Mouse (Mus musculus) spleen, adult 2 months (tissue): ENCODE results near the gene Klhl25. TPM values are rescaled to one million over a fixed set of nuclear protein-coding genes. Genes with fewer than 3 reads are reported as not detected.
"Not testable (repeated sequence)": the region's sequence is repeated elsewhere in the genome, so short reads cannot be mapped to it uniquely, and the experiment has no call there.

Experiments used
- DNase-seq, 2 experiments: peaks; one replicate each; pipeline versions ENCODE4 v3.0.0 to v3.0.0-alpha.2; 2012 to 2021; ENCODE audit warnings: low spot score in 2 of 2, low read depth in 1 of 2
- H3K27ac ChIP-seq: fragments of 200-500 bp; 2 replicates; pipeline ENCODE4 v1.5.1; 2012; ENCODE audit warnings: low read length, inconsistent platforms; ENCODE audit not compliant: insufficient read depth
- H3K27me3 ChIP-seq: fragments of 200-500 bp; 2 replicates; pipeline ENCODE4 v1.6.1; 2012; ENCODE audit warnings: mild to moderate bottlenecking, moderate library complexity, low read length, inconsistent platforms; ENCODE audit not compliant: control insufficient read depth, insufficient read depth
- H3K36me3 ChIP-seq: fragments of 200-500 bp; 2 replicates; pipeline ENCODE4 v1.6.1; 2012; ENCODE audit warnings: mild to moderate bottlenecking, low read length, inconsistent platforms; ENCODE audit not compliant: control insufficient read depth, insufficient read depth
- H3K4me1 ChIP-seq: fragments of 200-500 bp; 2 replicates; pipeline ENCODE4 v1.6.1; 2011; ENCODE audit warnings: inconsistent platforms; ENCODE audit not compliant: control insufficient read depth, insufficient read depth, insufficient read length
- H3K4me3 ChIP-seq: fragments of 200-500 bp; 2 replicates; pipeline ENCODE4 v1.5.1; 2011; ENCODE audit warnings: mild to moderate bottlenecking, inconsistent platforms; ENCODE audit not compliant: insufficient read depth, insufficient read length; ENCODE audit errors: extremely low read depth
- CTCF ChIP-seq: fragments of 200-500 bp; IDR thresholded peaks from 2 replicates; pipeline ENCODE4 v1.5.1; 2011; ENCODE audit warnings: mild to moderate bottlenecking, inconsistent platforms; ENCODE audit not compliant: insufficient read depth, insufficient read length, insufficient replicate concordance; ENCODE audit errors: extremely low read depth
- POLR2A ChIP-seq: fragments of 200-500 bp; IDR thresholded peaks from 2 replicates; pipeline ENCODE4 v1.6.1; 2011; ENCODE audit warnings: low read depth, low read length, inconsistent platforms
- WGBS: fragments of 180-500 bp; shearing (Covaris S2); methylation state at CpG from one replicate; pipeline ENCODE4 v1.1.7; 2018; 5-methylcytosine and 5-hydroxymethylcytosine counted together
- polyA plus RNA-seq: library from polyadenylated mRNA; depleted of rRNA; stranded (reverse); fragments of >200 nt; gene quantifications from 2 replicates; pipeline ENCODE4 v1.2.3, GENCODE M21; 2012

Gene Klhl25
- polyA plus RNA-seq, 1 experiment, result 22.2 TPM

DNA sequence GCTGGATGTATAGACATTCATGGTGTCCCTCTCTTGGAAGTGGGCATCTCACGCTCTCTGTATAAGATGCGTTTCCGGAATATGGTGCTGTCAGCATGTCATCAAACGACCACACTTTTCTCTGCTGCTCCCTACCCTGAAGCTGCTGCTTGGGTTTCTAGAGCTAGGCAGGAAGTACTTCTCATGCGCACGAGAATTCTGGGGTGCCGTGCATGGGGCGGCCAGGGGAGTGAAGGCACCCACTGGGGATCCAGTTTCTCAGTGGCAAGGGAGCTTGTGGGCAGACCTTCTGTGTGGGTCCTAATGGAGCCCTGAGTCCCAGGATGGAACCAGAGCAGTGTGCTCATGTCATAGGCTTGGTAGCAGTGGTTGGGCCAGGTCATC lies 62.5 kb downstream of the Klhl25 start:
- no peak overlapping the region for H3K4me3 ChIP-seq

DNA sequence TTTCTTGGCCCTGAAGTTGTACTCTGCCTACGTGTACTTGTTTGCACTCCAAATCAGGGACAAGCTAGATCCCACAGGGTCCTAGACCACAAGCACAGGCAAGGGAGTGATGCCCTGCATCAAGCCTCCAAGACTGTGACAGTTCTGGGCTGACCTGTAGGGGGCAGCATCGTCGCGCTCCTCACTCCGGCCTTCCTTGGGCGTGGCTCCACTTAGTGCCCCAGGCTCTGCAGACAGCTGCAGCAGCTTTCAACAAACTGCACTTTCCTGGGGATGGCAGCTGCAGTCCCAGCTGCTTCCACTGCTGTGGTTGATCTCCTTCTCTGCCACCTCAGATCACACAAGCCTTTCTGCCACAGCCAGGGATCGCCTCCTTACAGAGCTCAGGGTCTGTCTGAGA lies 65.8 kb downstream of the Klhl25 start:
- H3K36me3 ChIP-seq, result no peaks in the 10 kb centered on the region
- DNase-seq, result peak; percentile 21 to 65

More for the DNA sequence above, 62.5 kb downstream of the Klhl25 start:
- H3K36me3 ChIP-seq, result no peaks in the 10 kb centered on the region
- no peak for TF ChIP-seq POLR2A
- TF ChIP-seq CTCF, result no peak
- H3K27ac ChIP-seq, result peak overlapping the region; percentile 19
- WGBS, result 54% methylated on average over 8 of the region's 8 CpGs
- DNase-seq, result no peak
- H3K4me1 ChIP-seq, result no peaks in the 10 kb centered on the region
- H3K27me3 ChIP-seq, result no peaks in the 10 kb centered on the region

DNA sequence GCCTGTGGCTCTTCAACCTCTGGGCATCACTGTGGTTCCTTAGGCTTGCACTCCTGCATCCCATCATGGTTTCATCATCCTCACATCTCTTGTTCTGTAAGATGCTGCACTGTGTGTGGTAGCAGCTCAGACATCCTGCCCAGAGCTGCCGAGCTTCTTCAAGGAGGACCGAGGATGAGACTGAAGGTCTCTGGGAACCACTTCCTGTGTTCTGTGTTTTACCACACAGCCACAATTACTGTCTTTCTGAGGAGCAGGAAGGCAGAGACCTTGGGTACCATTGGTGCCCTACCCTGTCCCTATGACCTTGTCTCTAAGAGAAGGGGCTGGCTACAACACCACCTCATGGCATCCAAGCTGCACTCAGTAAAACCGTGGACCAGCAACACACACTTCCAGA lies 67.4 kb downstream of the Klhl25 start:
- H3K4me3 ChIP-seq, H3K4me1 ChIP-seq, DNase-seq, H3K36me3 ChIP-seq, H3K27me3 ChIP-seq, H3K27ac ChIP-seq: not testable (repeated sequence)
- 56% methylated on average over 3 of the region's 3 CpGs for WGBS

More for the DNA sequence above, 65.8 kb downstream of the Klhl25 start:
- no peak overlapping the region for H3K27ac ChIP-seq
- H3K4me3 ChIP-seq, result no peak overlapping the region
- TF ChIP-seq CTCF (peak; percentile 65; the same call in 1 of the 2 replicates), POLR2A (no peak)
- H3K4me1 ChIP-seq, result no peaks in the 10 kb centered on the region
- 8% methylated on average over 7 of the region's 7 CpGs for WGBS
- no peaks in the 10 kb centered on the region for H3K27me3 ChIP-seq

GRCm38 (mm10) chr7:75917662-75918061 lies 69.6 kb downstream of the Klhl25 start:
- TF ChIP-seq CTCF (no peak), POLR2A (no peak)
- no peak for DNase-seq
- no peak overlapping the region for H3K4me3 ChIP-seq
- 90% methylated on average over 4 of the region's 4 CpGs for WGBS
- no peaks in the 10 kb centered on the region for H3K36me3 ChIP-seq
- no peak overlapping the region for H3K27ac ChIP-seq
- H3K4me1 ChIP-seq, result no peaks in the 10 kb centered on the region
- H3K27me3 ChIP-seq, result no peaks in the 10 kb centered on the region

DNA sequence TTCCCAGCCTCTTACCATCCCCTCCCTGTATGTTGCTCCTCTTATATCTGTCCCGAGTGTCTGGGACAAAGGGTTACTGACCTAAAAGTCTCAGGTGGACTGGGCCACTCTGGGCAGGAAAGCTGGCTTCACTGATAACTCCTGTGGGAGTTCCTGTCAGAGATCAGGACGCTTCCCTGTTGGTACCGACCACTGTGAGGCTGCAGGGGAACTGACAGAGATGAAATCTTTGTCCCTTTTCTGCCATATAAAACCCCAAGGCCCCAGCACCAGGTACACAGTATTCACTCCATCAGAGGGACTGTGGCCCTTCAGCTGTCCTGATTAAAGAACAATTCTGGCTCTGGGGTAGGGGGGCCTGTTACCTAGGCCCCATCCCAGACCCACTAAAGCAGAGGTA lies 71.6 kb downstream of the Klhl25 start:
- WGBS, result 46% methylated on average over 3 of the region's 3 CpGs
- H3K4me1 ChIP-seq, DNase-seq, H3K27ac ChIP-seq, H3K27me3 ChIP-seq, H3K4me3 ChIP-seq, H3K36me3 ChIP-seq: not testable (repeated sequence)
